Mouse (Mus musculus) NIH3T3 (cell line): ENCODE measurements at regions not wholly inside any gene's neighbourhood (a gene's known extent, or its start where the extent isn't known, plus 50 kb on each side); places are given as distances from the start of the nearest gene placed in this dataset.
"Not testable (repeated sequence)": the region's sequence is repeated elsewhere in the genome, so short reads cannot be mapped to it uniquely, and the experiment has no call there.

Experiments
- DNase-seq: peaks from one replicate; pipeline ENCODE4 v3.0.0-alpha.2; 2012; ENCODE audit warnings: low read depth

GRCm38 (mm10) chr4:110038696-110039095 lies 60.8 kb downstream of the Dmrta2 start:
- no peak for DNase-seq

DNA sequence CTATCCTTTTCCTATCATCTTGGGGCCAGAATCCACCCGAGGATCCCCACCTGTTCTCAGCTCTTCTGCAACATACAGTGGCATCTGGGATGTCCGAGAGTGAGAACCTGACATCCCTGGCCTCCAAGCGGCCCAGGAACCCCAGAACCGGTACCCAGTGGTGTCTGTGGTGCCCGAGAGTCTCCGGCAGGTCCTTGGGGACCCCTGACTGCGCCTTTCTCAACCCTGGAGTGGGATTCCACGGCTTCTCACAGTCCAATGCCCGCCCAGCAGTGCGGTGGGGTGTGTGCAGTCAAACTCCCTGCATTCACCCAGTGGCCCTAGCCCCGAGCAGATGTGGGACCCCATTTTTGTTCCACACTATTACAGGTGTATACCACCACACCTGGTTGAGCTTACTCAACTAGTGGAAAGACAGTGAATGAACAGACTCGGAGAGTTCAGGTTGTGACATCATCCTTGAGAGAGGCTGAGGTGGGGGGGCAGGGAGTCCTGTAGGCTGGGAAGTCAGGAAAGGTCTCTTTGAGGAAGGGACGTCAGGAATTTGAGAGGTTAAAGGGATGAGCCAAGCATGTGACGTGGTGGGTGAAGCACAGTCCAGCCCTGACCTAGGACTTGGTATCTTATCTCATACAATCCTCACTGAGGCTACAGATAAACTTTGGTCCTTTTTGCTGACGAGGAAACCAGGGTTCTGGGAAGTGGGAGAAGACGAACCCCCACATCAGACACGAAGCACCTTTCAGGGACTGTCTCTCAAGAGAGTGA lies 67.2 kb downstream of the Dmrta2 start:
- DNase-seq, result no peak

DNA sequence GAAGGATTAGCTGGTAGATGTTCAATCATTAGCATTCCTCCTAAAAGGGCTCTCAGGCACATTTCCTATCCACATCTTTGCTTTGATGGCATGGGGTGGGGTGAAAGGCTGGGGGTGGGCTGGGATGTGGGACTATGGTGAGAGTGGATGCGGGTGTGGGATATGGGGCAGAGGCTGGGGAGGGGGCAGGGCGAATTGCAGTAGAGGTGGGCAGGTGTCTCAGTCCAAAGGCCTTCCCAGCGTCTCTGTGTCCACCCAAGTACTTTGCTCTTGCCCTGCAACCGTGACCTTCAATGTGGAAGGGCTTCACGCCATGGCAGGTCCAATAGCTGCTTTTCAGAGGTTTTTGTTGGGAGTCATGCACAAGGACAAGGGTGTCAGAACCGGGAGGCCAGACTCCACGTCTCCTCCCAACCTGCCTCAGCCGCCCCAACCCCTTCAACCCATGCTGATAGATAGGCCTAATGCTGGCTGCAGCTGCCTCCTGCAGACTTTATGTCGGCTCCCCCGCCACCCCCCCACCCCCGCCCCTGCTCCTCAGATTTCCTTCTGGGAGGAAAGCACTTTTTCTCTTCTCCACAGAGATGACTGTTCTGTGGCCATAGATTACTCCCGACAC lies 67.9 kb downstream of the Dmrta2 start:
- DNase-seq, result no peak

DNA sequence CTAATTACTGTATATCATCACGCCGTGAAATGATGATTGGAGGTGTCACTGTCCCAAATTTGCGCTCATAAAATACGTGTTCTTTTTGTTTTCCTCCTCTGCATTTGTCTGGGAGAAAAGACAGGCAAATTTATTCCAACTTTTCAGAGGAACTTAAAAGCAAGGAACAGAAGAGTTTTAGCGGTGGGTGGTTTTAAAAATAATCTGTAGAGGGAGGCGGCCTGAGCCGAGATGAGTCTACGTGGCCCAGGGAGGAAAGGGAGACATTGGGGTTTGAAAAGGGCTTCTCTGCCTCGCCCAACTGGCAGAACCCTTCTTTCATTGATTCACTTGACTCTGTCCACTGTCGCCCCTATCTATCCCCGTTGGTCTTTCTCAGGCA lies 68.4 kb downstream of the Dmrta2 start:
- DNase-seq, result no peak

GRCm38 (mm10) chr4:110050393-110051280 lies 72.8 kb downstream of the Dmrta2 start:
- DNase-seq, result peak; percentile 24

- DNase-seq, result no peak
Measured at GRCm38 (mm10) chr4:110051281-110051665, 73.4 kb downstream of the Dmrta2 start.

- DNase-seq, result no peak
Measured at GRCm38 (mm10) chr4:110051872-110052271, 74.0 kb downstream of the Dmrta2 start.

DNA sequence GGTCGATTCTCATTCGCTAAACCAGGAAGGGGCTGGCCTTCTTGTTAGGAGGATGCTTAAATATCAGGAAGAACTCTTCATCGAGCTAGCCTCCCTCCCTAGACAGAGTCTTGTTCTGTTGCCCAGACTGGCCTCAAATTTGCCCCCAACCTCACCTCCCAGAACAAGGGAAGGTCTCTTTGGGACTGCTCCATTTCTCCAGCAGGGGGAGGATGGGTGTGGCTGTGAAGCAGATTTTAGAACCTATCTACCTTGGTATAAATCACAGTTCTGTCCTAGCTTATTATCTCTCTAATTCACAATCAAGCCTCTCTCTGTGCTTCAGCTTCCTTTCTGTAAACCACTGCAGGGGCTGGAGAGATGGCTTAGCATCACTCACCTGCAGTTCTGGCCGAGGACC lies 75.1 kb downstream of the Dmrta2 start:
- DNase-seq, result peak; percentile 20

GRCm38 (mm10) chr4:110073836-110074235 lies 96.0 kb downstream of the Dmrta2 start:
- DNase-seq, result no peak

GRCm38 (mm10) chr4:110083371-110083770 lies 105.5 kb downstream of the Dmrta2 start:
- no peak for DNase-seq

DNA sequence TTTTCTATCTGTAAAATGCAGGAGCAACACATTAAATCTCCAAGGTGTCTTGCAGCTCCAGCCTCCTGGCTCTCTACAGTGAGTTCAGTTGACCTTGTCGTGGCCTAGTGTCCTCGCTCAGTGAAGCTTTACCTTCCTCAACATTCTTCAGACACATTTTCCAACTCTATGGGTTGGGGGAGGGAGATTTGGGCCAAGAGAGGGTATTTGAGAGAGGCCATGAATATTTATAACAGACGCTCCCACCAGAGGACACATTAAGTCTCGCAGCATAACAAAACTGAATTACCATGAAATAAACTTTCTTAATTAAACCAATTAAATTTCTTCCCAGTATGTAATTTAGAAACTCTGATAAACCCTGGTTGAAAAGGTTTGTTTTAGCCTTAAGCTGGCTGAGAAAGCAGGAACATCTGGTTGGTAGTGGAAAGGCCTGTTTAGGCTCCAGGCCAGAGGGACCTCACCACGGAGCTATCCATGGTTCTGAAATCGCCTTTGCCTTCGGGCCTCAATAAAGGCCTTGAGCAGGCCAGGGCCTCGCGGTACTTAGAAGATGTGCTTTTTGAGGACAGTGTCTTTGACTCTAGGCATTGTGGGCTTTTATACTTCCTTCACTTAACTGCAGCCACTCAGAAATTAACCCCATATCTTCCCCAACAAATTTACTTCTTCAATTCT lies 109.9 kb downstream of the Dmrta2 start:
- DNase-seq, result peak; percentile 94

- DNase-seq, result no peak
Measured at GRCm38 (mm10) chr4:110093040-110093820, 115.4 kb downstream of the Dmrta2 start.

DNA sequence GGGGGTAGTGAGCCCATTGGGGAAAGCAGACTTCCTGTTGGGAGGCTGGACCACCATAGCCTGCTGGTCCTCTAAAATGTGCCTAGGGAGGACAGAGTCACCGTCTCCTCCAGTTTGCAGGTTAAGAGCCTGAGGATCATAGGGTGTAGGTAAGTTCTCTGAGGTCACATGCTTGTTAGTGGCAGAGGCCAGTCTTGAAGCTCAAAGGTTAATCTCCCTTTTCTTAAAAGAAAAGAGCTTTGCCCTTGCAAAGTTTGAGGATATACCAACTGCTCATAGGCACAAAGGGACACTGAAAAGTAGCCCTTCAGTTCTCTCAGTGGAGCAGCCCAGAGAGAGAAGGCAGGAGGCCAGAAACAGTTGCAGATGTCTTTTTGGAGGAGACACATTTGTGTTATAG lies 116.7 kb downstream of the Dmrta2 start:
- no peak for DNase-seq

- DNase-seq, result no peak
Measured at GRCm38 (mm10) chr4:110095760-110096593, 118.1 kb downstream of the Dmrta2 start.

DNA sequence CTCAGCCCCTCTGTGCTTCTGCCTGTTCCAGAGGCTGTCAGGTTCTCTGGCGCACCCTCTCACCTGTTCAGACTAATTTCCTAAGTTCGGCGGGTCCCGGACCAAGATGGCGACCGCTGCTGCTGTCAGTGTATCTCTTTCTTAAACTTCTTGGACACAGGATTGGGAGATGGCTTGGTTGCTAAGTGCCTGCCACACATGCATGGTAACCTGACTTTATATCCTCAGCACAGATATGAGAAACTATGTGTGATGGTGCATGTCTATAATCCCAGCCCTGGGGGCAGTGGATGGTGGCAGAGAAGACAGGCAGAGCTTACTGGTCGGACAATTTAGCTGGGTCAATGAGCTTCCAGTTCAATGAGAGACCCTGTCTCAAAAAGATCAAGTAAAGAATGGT lies 126.3 kb downstream of the Dmrta2 start:
- DNase-seq, result not testable (repeated sequence)

- no peak for DNase-seq
Measured at GRCm38 (mm10) chr4:110106620-110107243, 128.9 kb downstream of the Dmrta2 start.

GRCm38 (mm10) chr4:110119438-110119837 lies 141.6 kb downstream of the Dmrta2 start:
- peak; percentile 86 for DNase-seq

DNA sequence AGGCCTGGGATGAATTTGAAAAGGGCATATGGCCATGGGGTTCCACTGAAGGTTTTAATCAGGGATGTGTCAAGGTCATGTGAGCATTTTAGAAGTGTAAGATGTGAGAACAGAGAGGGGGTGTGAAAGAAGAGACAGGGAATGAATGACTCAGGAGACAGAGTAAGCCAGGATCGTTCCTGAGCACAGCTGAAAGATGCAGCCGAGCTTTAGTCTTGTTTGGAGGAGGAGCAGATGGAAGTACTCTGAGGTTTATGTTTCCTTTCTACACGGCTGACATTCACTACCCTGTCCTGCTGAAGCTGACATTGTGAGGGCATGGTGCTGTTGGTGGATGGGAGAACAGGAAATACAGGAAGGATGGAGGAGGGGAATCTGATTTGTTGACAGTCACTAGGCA lies 142.0 kb downstream of the Dmrta2 start:
- DNase-seq, result no peak

DNA sequence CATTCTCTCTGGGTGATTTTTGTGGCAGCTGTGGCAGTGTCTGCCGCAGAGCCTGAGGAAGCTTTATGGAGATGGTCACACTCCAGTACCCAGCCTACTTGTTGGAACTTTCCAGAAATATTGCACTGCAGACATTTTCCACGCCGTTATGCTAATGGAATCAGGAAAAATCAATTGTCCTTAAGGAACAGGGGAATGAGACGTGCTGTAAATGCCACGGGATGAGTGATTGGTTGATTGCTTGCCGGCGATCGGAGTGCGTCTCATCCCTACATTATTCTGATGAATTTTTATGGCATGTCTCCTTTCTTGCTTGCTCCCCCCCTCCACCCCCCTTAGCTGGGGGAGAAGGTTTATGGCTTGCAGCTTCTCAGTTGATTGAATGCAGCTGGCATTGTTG lies 142.9 kb downstream of the Dmrta2 start:
- no peak for DNase-seq

DNA sequence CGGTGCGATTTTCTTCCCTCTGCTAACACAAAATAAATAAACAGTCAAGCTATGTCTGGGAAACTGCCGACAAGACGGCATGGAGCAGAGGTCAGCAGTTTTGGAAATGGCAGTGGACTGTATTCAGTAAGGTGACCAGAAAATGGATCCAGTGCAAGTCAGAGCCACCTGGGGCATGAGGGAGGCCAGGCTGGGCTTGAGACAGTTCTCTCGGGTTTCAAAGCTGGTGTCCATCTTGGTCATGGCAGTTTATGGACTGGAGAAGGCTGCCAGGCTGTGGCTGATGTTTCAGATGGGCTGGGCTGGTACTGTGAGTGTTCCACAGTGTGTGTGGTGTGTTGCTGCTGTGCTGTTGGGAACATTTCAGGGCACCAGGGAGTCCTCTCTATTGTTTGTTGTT lies 143.6 kb downstream of the Dmrta2 start:
- no peak for DNase-seq
